Mouse (Mus musculus) kidney, embryonic 15.5 days (tissue): ENCODE measurements around the gene Prkcq. TPM values are rescaled to one million over a fixed set of nuclear protein-coding genes. Genes with fewer than 3 reads are reported as not detected.

Experiments
- ATAC-seq: fragments of 200-750 bp; cut with Nextera tagmentation; replicated peaks from 2 replicates; pipeline ENCODE4 v1.8.0; 2017; ENCODE audit warnings: moderate TSS enrichment; ENCODE audit not compliant: low FRiP score
- H3K27ac ChIP-seq: fragments of 300-500 bp; sonication (generic); 2 replicates; pipeline ENCODE4 v1.5.1; 2015; ENCODE audit warnings: mild to moderate bottlenecking, inconsistent platforms
- H3K27me3 ChIP-seq: fragments of 300-500 bp; sonication (generic); 2 replicates; pipeline ENCODE4 v1.6.1; 2015; ENCODE audit warnings: inconsistent platforms
- H3K36me3 ChIP-seq: fragments of 300-500 bp; sonication (generic); 2 replicates; pipeline ENCODE4 v1.6.1; 2015; ENCODE audit warnings: inconsistent platforms
- H3K4me1 ChIP-seq: fragments of 300-500 bp; sonication (generic); 2 replicates; pipeline ENCODE4 v1.6.1; 2015; ENCODE audit warnings: inconsistent platforms
- H3K4me2 ChIP-seq: fragments of 300-500 bp; sonication (generic); 2 replicates; pipeline ENCODE4 v1.6.1; 2015; ENCODE audit warnings: moderate library complexity, mild to moderate bottlenecking, inconsistent platforms
- H3K4me3 ChIP-seq: fragments of 300-500 bp; sonication (generic); replicated peaks from 2 replicates; pipeline ENCODE4 v1.5.1; 2015; ENCODE audit warnings: mild to moderate bottlenecking, inconsistent platforms
- H3K9ac ChIP-seq: fragments of 300-500 bp; sonication (generic); 2 replicates; pipeline ENCODE4 v1.6.1; 2015; ENCODE audit warnings: mild to moderate bottlenecking, inconsistent platforms
- H3K9me3 ChIP-seq: fragments of 300-500 bp; sonication (generic); replicated peaks from 2 replicates; pipeline ENCODE4 v1.6.1; 2016; ENCODE audit warnings: inconsistent platforms
- WGBS: fragments of 180-500 bp; shearing (Covaris S2); methylation state at CpG from one replicate; pipeline ENCODE4 v1.1.7; 2015; ENCODE audit warnings: mixed read lengths; 5-methylcytosine and 5-hydroxymethylcytosine counted together
- polyA plus RNA-seq: library from polyadenylated mRNA; unstranded; fragments of >200 nt; fragmentation: Nextera tagmentation; extraction: Ambion mirVana; gene quantifications from 2 replicates; pipeline ENCODE4 v1.2.1, GENCODE M21; 2015

Gene Prkcq
- polyA plus RNA-seq, 1 experiment from 2014 or later: 3.4 TPM

DNA sequence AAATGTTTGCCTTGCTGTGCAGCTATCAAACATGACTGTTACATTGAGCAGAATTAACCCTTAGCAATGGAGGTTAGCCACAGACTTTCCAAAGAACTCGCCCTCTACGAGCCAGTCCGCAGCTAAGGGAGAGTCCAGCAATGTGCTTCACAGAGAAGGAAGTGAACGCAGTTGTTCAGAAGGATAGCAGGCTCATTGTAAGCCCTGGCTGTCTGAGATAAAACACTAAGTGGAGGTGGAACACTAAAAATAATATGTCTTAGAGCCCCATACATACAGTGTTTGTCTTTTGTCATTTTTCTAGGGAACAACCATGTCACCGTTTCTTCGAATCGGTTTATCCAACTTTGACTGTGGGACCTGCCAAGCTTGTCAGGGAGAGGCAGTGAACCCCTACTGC is 54.6 kb downstream of the Prkcq start:
- Histone ChIP-seq H3K27ac (no peak overlapping the region), H3K4me1 (no peaks in the 10 kb centered on the region), H3K4me3 (no peak overlapping the region), H3K36me3 (no peaks in the 10 kb centered on the region), H3K9me3 (no peaks in the 10 kb centered on the region), H3K4me2 (no peak overlapping the region), H3K9ac (no peak overlapping the region), H3K27me3 (no peaks in the 10 kb centered on the region)
- no peak for ATAC-seq
- WGBS: 87% methylated on average over 7 of the region's 7 CpGs

- no peaks in the 10 kb centered on the region for H3K9me3 ChIP-seq
- no peak for ATAC-seq
- H3K4me1 ChIP-seq: no peaks in the 10 kb centered on the region
- 64% methylated on average over 2 of the region's 2 CpGs for WGBS
- no peak overlapping the region for H3K4me2 ChIP-seq
- H3K4me3 ChIP-seq: no peak overlapping the region
- H3K36me3 ChIP-seq: no peaks in the 10 kb centered on the region
- no peaks in the 10 kb centered on the region for H3K27me3 ChIP-seq
- H3K27ac ChIP-seq: no peak overlapping the region
- H3K9ac ChIP-seq: no peak overlapping the region
Measured at GRCm38 (mm10) chr2:11229126-11229525, 57.2 kb downstream of the Prkcq start.

- H3K4me1 ChIP-seq: no peaks in the 10 kb centered on the region
- WGBS: 57% methylated on average over 3 of the region's 3 CpGs
- H3K9me3 ChIP-seq: no peaks in the 10 kb centered on the region
- H3K9ac ChIP-seq: no peak overlapping the region
- H3K27ac ChIP-seq: no peak overlapping the region
- no peaks in the 10 kb centered on the region for H3K36me3 ChIP-seq
- no peaks in the 10 kb centered on the region for H3K27me3 ChIP-seq
- H3K4me2 ChIP-seq: no peak overlapping the region
- H3K4me3 ChIP-seq: no peak overlapping the region
- no peak for ATAC-seq
Measured at GRCm38 (mm10) chr2:11231118-11231517, 59.2 kb downstream of the Prkcq start.

- H3K9me3 ChIP-seq: no peaks in the 10 kb centered on the region
- H3K27ac ChIP-seq: no peak overlapping the region
- ATAC-seq: no peak
- no peak overlapping the region for H3K4me2 ChIP-seq
- no peaks in the 10 kb centered on the region for H3K27me3 ChIP-seq
- H3K4me1 ChIP-seq: no peaks in the 10 kb centered on the region
- H3K9ac ChIP-seq: no peak overlapping the region
- no peaks in the 10 kb centered on the region for H3K36me3 ChIP-seq
- H3K4me3 ChIP-seq: no peak overlapping the region
- 89% methylated on average over 5 of the region's 5 CpGs for WGBS
Measured at GRCm38 (mm10) chr2:11231988-11232387, 60.1 kb downstream of the Prkcq start.

GRCm38 (mm10) chr2:11238254-11238653 is 66.3 kb downstream of the Prkcq start:
- Histone ChIP-seq H3K9me3 (no peaks in the 10 kb centered on the region), H3K27ac (no peak overlapping the region), H3K4me3 (no peak overlapping the region), H3K4me1 (no peaks in the 10 kb centered on the region), H3K9ac (no peak overlapping the region), H3K36me3 (no peaks in the 10 kb centered on the region), H3K4me2 (no peak overlapping the region), H3K27me3 (no peaks in the 10 kb centered on the region)
- WGBS: 84% methylated on average over 4 of the region's 4 CpGs
- ATAC-seq: no peak

- Histone ChIP-seq H3K9ac (no peak overlapping the region), H3K4me1 (no peaks in the 10 kb centered on the region), H3K27ac (no peak overlapping the region), H3K27me3 (no peaks in the 10 kb centered on the region), H3K36me3 (no peaks in the 10 kb centered on the region), H3K4me2 (no peak overlapping the region), H3K9me3 (no peaks in the 10 kb centered on the region), H3K4me3 (no peak overlapping the region)
- ATAC-seq: no peak
Measured at GRCm38 (mm10) chr2:11239523-11239922, 67.6 kb downstream of the Prkcq start.

GRCm38 (mm10) chr2:11245926-11246325 is 74.0 kb downstream of the Prkcq start:
- no peaks in the 10 kb centered on the region for H3K27me3 ChIP-seq
- H3K9me3 ChIP-seq: no peaks in the 10 kb centered on the region
- no peak overlapping the region for H3K9ac ChIP-seq
- ATAC-seq: no peak
- no peak overlapping the region for H3K27ac ChIP-seq
- H3K4me1 ChIP-seq: no peaks in the 10 kb centered on the region
- H3K4me3 ChIP-seq: no peak overlapping the region
- 82% methylated on average over 7 of the region's 7 CpGs for WGBS
- H3K4me2 ChIP-seq: no peak overlapping the region
- H3K36me3 ChIP-seq: no peaks in the 10 kb centered on the region

GRCm38 (mm10) chr2:11253945-11254344 is 82.0 kb downstream of the Prkcq start:
- Histone ChIP-seq H3K4me1 (0 out of 2 replicates have a peak, but pooled peaks cover 6% of the 10 kb centered on the region), H3K9ac (no peak overlapping the region), H3K27me3 (no peaks in the 10 kb centered on the region), H3K36me3 (no peaks in the 10 kb centered on the region), H3K4me2 (no peak overlapping the region), H3K4me3 (no peak overlapping the region), H3K27ac (no peak overlapping the region), H3K9me3 (no peaks in the 10 kb centered on the region)
- 63% methylated on average over 8 of the region's 8 CpGs for WGBS
- ATAC-seq: no peak

- ATAC-seq: no peak
- no peaks in the 10 kb centered on the region for H3K27me3 ChIP-seq
- no peaks in the 10 kb centered on the region for H3K36me3 ChIP-seq
Measured at GRCm38 (mm10) chr2:11254446-11254845, 82.5 kb downstream of the Prkcq start.

GRCm38 (mm10) chr2:11257260-11257850 is 85.4 kb downstream of the Prkcq start:
- H3K4me2 ChIP-seq: no peak overlapping the region
- H3K36me3 ChIP-seq: no peaks in the 10 kb centered on the region
- H3K9ac ChIP-seq: no peak overlapping the region
- no peak overlapping the region for H3K4me3 ChIP-seq
- peak; percentile 92 for ATAC-seq
- no peaks in the 10 kb centered on the region for H3K9me3 ChIP-seq
- H3K4me1 ChIP-seq: 0 out of 2 replicates have a peak, but pooled peaks cover 6% of the 10 kb centered on the region
- H3K27me3 ChIP-seq: no peaks in the 10 kb centered on the region
- peak overlapping the region; percentile 79 for H3K27ac ChIP-seq
- WGBS: 63% methylated on average over 6 of the region's 6 CpGs

More at GRCm38 (mm10) chr2:11254446-11254845, 82.5 kb downstream of the Prkcq start:
- Histone ChIP-seq H3K9me3 (no peaks in the 10 kb centered on the region), H3K9ac (no peak overlapping the region), H3K4me1 (0 out of 2 replicates have a peak, but pooled peaks cover 6% of the 10 kb centered on the region), H3K27ac (no peak overlapping the region), H3K4me3 (no peak overlapping the region), H3K4me2 (no peak overlapping the region)
- 84% methylated on average over 4 of the region's 4 CpGs for WGBS

DNA sequence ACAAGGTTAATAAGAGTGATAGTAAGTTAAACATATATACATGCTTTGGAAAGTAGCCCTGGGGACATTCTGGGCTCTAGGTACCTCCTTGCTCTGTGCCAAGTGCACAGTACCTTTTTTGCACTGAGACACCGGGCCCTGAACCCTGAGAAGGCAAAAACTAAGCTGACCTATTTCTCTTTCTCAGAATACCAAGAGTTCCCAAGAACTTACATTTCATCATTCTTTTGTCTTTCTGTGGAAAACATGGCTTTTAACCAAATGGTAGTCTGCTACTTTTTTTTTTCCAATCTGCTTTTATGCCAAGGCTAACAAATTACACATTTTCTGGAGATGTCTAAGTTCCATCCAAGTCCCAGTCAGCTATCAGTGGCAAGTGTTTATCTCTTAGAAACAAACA is 86.3 kb downstream of the Prkcq start:
- H3K9me3 ChIP-seq: no peaks in the 10 kb centered on the region
- no peak overlapping the region for H3K4me3 ChIP-seq
- H3K4me1 ChIP-seq: 0 out of 2 replicates have a peak, but pooled peaks cover 6% of the 10 kb centered on the region
- H3K27ac ChIP-seq: 0 out of 2 replicates have a peak overlapping the region, but pooled peaks have one; percentile 54
- no peak for ATAC-seq
- H3K36me3 ChIP-seq: no peaks in the 10 kb centered on the region
- WGBS: 70% methylated on average over 1 of the region's 1 CpGs
- H3K9ac ChIP-seq: no peak overlapping the region
- H3K27me3 ChIP-seq: no peaks in the 10 kb centered on the region
- H3K4me2 ChIP-seq: no peak overlapping the region

DNA sequence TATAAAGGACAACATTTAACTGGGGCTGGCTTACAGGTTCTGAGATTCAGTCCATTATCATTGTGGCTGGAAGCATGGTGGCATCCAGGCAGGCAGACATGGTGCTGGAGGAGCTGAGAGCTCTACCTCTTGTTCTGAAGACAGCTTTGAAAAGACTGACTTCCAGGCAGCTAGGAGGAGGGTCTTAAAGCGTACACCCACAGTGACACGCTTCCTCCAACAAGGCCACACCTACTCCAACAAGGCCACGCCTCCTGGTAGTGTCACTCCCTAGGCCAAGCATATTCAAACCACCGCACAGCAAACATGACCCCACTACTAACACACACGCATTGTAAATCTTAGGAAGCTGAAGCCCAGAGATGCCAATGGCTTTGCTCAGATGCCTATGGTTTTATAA is 87.5 kb downstream of the Prkcq start:
- Histone ChIP-seq H3K36me3 (no peaks in the 10 kb centered on the region), H3K27me3 (no peaks in the 10 kb centered on the region), H3K9ac (no peak overlapping the region), H3K4me3 (no peak overlapping the region), H3K4me2 (no peak overlapping the region), H3K27ac (no peak overlapping the region), H3K4me1 (0 out of 2 replicates have a peak, but pooled peaks cover 6% of the 10 kb centered on the region), H3K9me3 (no peaks in the 10 kb centered on the region)
- ATAC-seq: no peak
- WGBS: 76% methylated on average over 5 of the region's 5 CpGs

GRCm38 (mm10) chr2:11264836-11265235 is 92.9 kb downstream of the Prkcq start:
- H3K9ac ChIP-seq: no peak overlapping the region
- H3K4me2 ChIP-seq: no peak overlapping the region
- 84% methylated on average over 5 of the region's 5 CpGs for WGBS
- no peaks in the 10 kb centered on the region for H3K36me3 ChIP-seq
- no peak for ATAC-seq
- H3K4me3 ChIP-seq: no peak overlapping the region
- H3K27ac ChIP-seq: no peak overlapping the region
- H3K4me1 ChIP-seq: no peaks in the 10 kb centered on the region
- no peaks in the 10 kb centered on the region for H3K9me3 ChIP-seq
- H3K27me3 ChIP-seq: no peaks in the 10 kb centered on the region
